Mouse (Mus musculus): ENCODE results near the gene Methig1.

DNA sequence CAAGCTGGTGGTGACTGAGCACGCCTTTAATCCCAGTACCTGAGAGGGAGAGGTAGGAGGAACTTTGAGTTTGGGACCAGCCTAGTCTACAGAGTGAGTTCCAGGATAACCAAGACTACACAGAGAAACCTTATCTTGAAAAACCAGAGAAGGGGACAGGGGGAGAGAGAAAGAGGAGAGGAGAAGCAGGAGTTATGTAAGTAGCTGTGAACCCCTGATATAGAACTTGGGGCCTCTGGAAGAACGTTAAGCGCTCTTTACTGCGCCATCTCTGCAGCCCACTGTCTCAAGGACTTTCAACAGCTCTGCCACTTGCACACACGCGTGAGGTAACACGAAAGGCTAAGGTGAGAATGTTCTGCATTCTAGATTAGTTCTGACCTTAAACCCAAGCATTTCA lies 38.6 kb downstream of the Methig1 start:
- TF ChIP-seq ZC3H11A (IDR thresholded peaks at IDR 0.05; ENCODE audit: borderline replicate concordance, low read depth, low read length), result no peak
- TF ChIP-seq ZNF384 (IDR thresholded peaks at IDR 0.05; ENCODE audit: low read depth, low read length), result no peak

Measured in ES-E14 (cell line).